Mouse (Mus musculus) megakaryocyte-erythroid progenitor cell, adult 5-6 weeks (primary cell): ENCODE results near the gene Ugt1a7c. TPM values are rescaled to one million over a fixed set of nuclear protein-coding genes. Genes with fewer than 3 reads are reported as not detected.

Experiments
- ATAC-seq: replicated peaks from 2 replicates; pipeline ENCODE4 v1.8.0; 2016; ENCODE audit warnings: mild to moderate bottlenecking, inconsistent platforms; ENCODE audit not compliant: severe bottlenecking, poor library complexity, low FRiP score, low TSS enrichment
- total RNA-seq, 2 experiments: library from RNA; stranded (forward) in 1 of 2; stranded (reverse) in 1 of 2; fragments of 200-1000, 215-1000 nt in 1 of 2; fragments of >200 nt in 1 of 2; fragmentation: Nextera tagmentation in 1 of 2; gene quantifications; 2 replicates each; pipeline ENCODE4 v1.2.3; 2014 to 2017

The Ugt1a7c gene
- total RNA-seq, 2 experiments from 2014 or later = 0.11 to 0.61 TPM

DNA sequence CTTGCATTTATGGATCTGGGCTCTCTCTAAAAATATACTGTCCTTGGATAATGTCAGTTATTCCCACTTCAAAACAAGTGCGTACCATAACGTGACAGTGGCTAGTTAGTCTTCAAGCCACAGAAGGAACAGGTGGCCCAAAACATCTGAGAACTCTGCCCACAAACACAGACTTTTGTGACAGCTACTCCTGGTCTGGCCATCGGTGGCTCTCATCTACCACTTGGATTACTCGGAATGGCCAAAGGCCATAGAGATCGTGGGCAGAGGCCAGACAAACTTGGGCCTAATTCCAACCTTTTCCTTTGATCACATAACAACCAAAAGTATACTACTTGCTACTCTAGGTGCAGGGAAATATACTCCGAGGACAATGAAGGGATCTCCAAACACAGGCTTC is 173.2 kb downstream of the Ugt1a7c start:
- no peak for ATAC-seq

Other genes starting within 250 kb of the Ugt1a7c start
- 35.7 and 42.1 TPM in 2 replicates for gene Dgkd, start 241.8 kb upstream of the Ugt1a7c start, total RNA-seq (2014; fragmentation: Nextera tagmentation)
- gene Dgkd, start 241.8 kb upstream of the Ugt1a7c start, total RNA-seq (2017) = 17.5 and 26.8 TPM in 2 replicates
- 12.7 and 16.0 TPM in 2 replicates for gene Usp40, start 86.5 kb upstream of the Ugt1a7c start, total RNA-seq (2014; fragmentation: Nextera tagmentation)
- gene Usp40, start 86.5 kb upstream of the Ugt1a7c start, total RNA-seq (2017) = 11.5 and 14.8 TPM in 2 replicates
- not detected in 2 replicates for gene Ugt1a10, start 39.7 kb upstream of the Ugt1a7c start, total RNA-seq (2014; fragmentation: Nextera tagmentation)
- not detected in 2 replicates for gene Ugt1a10, start 39.7 kb upstream of the Ugt1a7c start, total RNA-seq (2017)
- gene Ugt1a9, start 24.3 kb upstream of the Ugt1a7c start, total RNA-seq (2014; fragmentation: Nextera tagmentation) = not detected in 2 replicates
- gene Ugt1a9, start 24.3 kb upstream of the Ugt1a7c start, total RNA-seq (2017) = 2.4 TPM in 1 of 2 replicates, not detected in the other
- gene Ugt1a8, start 7.2 kb upstream of the Ugt1a7c start, total RNA-seq (2014; fragmentation: Nextera tagmentation) = not detected in 2 replicates
- gene Ugt1a8, start 7.2 kb upstream of the Ugt1a7c start, total RNA-seq (2017) = not detected in 2 replicates
- gene Ugt1a6b, start 8.2 kb downstream of the Ugt1a7c start, total RNA-seq (2014; fragmentation: Nextera tagmentation) = 0.83 and 0.99 TPM in 2 replicates
- gene Ugt1a6b, start 8.2 kb downstream of the Ugt1a7c start, total RNA-seq (2017) = not detected in 2 replicates
- not detected in 2 replicates for gene Ugt1a6a, start 39.7 kb downstream of the Ugt1a7c start, total RNA-seq (2014; fragmentation: Nextera tagmentation)
- not detected in 2 replicates for gene Ugt1a6a, start 39.7 kb downstream of the Ugt1a7c start, total RNA-seq (2017)
- gene Ugt1a5, start 71.0 kb downstream of the Ugt1a7c start, total RNA-seq (2014; fragmentation: Nextera tagmentation) = 1.5 TPM in 1 of 2 replicates, not detected in the other
- gene Ugt1a5, start 71.0 kb downstream of the Ugt1a7c start, total RNA-seq (2017) = not detected in 2 replicates
- 1.0 TPM in 1 of 2 replicates, not detected in the other for gene Ugt1a2, start 105.5 kb downstream of the Ugt1a7c start, total RNA-seq (2014; fragmentation: Nextera tagmentation)
- not detected in 2 replicates for gene Ugt1a2, start 105.5 kb downstream of the Ugt1a7c start, total RNA-seq (2017)
- 8.2 and 9.5 TPM in 2 replicates for gene Dnajb3, start 110.7 kb downstream of the Ugt1a7c start, total RNA-seq (2014; fragmentation: Nextera tagmentation)
- 0.99 and 1.8 TPM in 2 replicates for gene Dnajb3, start 110.7 kb downstream of the Ugt1a7c start, total RNA-seq (2017)
- not detected in 2 replicates for gene Ugt1a1, start 116.9 kb downstream of the Ugt1a7c start, total RNA-seq (2014; fragmentation: Nextera tagmentation)
- gene Ugt1a1, start 116.9 kb downstream of the Ugt1a7c start, total RNA-seq (2017) = not detected in 2 replicates
- gene Mroh2a, start 131.9 kb downstream of the Ugt1a7c start, total RNA-seq (2014; fragmentation: Nextera tagmentation) = 0.25 TPM in 1 of 2 replicates, not detected in the other
- 0.05 and 1.9 TPM in 2 replicates for gene Mroh2a, start 131.9 kb downstream of the Ugt1a7c start, total RNA-seq (2017)
- 203 and 209 TPM in 2 replicates for gene Hjurp, start 182.6 kb downstream of the Ugt1a7c start, total RNA-seq (2014; fragmentation: Nextera tagmentation)
- gene Hjurp, start 182.6 kb downstream of the Ugt1a7c start, total RNA-seq (2017) = 173 and 190 TPM in 2 replicates
- not detected in 2 replicates for gene Trpm8, start 182.6 kb downstream of the Ugt1a7c start, total RNA-seq (2014; fragmentation: Nextera tagmentation)
- not detected in 2 replicates for gene Trpm8, start 182.6 kb downstream of the Ugt1a7c start, total RNA-seq (2017)